ENCODE assay signal across 8 mouse cellular contexts in the genomic region with DNA sequence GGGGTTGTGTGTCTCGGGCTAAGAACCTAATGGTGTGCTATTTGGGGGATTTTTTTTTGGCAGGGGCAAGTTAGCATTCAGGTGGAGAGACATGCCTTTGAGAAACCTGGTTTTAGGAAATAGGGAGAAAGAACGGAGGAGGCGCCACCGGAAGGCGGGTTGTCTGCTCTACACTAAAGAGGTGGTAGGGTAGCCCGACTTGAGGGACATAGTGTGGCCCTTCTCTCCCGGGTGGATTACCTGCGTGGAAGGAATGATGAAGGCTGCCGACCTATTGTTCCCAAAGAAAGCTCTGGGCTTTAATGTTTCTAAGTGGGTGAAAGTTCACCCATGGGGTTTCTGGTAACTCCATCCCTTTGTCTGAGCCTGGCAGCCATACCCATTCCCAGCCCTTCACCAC. TPM values are rescaled to one million over a fixed set of nuclear protein-coding genes. Genes with fewer than 3 reads are reported as not detected.
DNase-seq lines count a peak whose midpoint lies in the region; ATAC-seq and TF ChIP-seq lines count a peak whose summit lies in the region.

No protein-coding gene starts in this region.

- H3K27ac ChIP-seq in embryonic facial prominence, embryonic 14.5 days (replicated peaks; ENCODE audit: low read depth, low read length), result peak overlapping the region; percentile 83; the same call in 1 of the 2 replicates
- peak overlapping the region; percentile 95 for H3K27ac ChIP-seq in hindbrain, embryonic 16.5 days (ENCODE audit: low read depth, low read length)
- peak overlapping the region; percentile 94 for H3K27ac ChIP-seq in midbrain, embryonic 14.5 days (replicated peaks; ENCODE audit: low read depth, low read length)

- H3K9ac ChIP-seq in embryonic facial prominence, embryonic 14.5 days (ENCODE audit: low read depth, low read length), result peak overlapping the region; percentile 90
- H3K9ac ChIP-seq in hindbrain, embryonic 16.5 days (ENCODE audit: low read depth, low read length), result peak overlapping the region; percentile 95
- H3K9ac ChIP-seq in midbrain, embryonic 14.5 days (replicated peaks; ENCODE audit: low read length), result peak overlapping the region; percentile 86

- H3K4me3 ChIP-seq in E14TG2a.4 (replicated peaks; ENCODE audit: low read length), result peak overlapping the region; percentile 89
- peak overlapping the region; percentile 92 for H3K4me3 ChIP-seq in embryonic facial prominence, embryonic 14.5 days (ENCODE audit: low read depth, low read length)
- H3K4me3 ChIP-seq in hindbrain, embryonic 16.5 days (ENCODE audit: low read length), result peak overlapping the region; percentile 87
- H3K4me3 ChIP-seq in midbrain, embryonic 14.5 days (replicated peaks; ENCODE audit: low read depth, low read length), result peak overlapping the region; percentile 84

- DNase-seq in embryo, embryonic 10.5 days (ENCODE audit: low spot score), result peak; percentile 44
- no peak for DNase-seq in embryo, embryonic 9.5 days (ENCODE audit: extremely low spot score)
- DNase-seq in embryonic facial prominence, embryonic 14.5 days (ENCODE audit: low spot score), result no peak
- peak; percentile 50 for DNase-seq in midbrain, embryonic 14.5 days

- H3K9me3 ChIP-seq in E14TG2a.4 (ENCODE audit: low read length), result no peaks in the 10 kb centered on the region
- no peaks in the 10 kb centered on the region for H3K9me3 ChIP-seq in embryonic facial prominence, embryonic 14.5 days (ENCODE audit: control insufficient read depth, low read length)
- no peaks in the 10 kb centered on the region for H3K9me3 ChIP-seq in hindbrain, embryonic 16.5 days (ENCODE audit: control insufficient read depth, low read length)
- H3K9me3 ChIP-seq in midbrain, embryonic 14.5 days (ENCODE audit: control insufficient read depth, low read length), result no peaks in the 10 kb centered on the region

- peaks cover 54% of the 10 kb centered on the region for H3K27me3 ChIP-seq in E14TG2a.4 (ENCODE audit: insufficient read depth, low read length)
- no peaks in the 10 kb centered on the region for H3K27me3 ChIP-seq in embryonic facial prominence, embryonic 14.5 days (replicated peaks; ENCODE audit: control insufficient read depth, insufficient read depth, low read length)
- H3K27me3 ChIP-seq in hindbrain, embryonic 16.5 days (replicated peaks; ENCODE audit: control insufficient read depth, insufficient read depth, low read length), result no peaks in the 10 kb centered on the region
- no peaks in the 10 kb centered on the region for H3K27me3 ChIP-seq in midbrain, embryonic 14.5 days (ENCODE audit: control insufficient read depth, insufficient read depth, low read length)

- WGBS in embryonic facial prominence, embryonic 14.5 days, result 2% methylated on average over 9 of the region's 9 CpGs
- WGBS in hindbrain, embryonic 16.5 days, result 2% methylated on average over 9 of the region's 9 CpGs
- 3% methylated on average over 9 of the region's 9 CpGs for WGBS in midbrain, embryonic 14.5 days

- peak overlapping the region; percentile 83 for H3K4me2 ChIP-seq in embryonic facial prominence, embryonic 14.5 days (ENCODE audit: low read depth, low read length)
- H3K4me2 ChIP-seq in hindbrain, embryonic 16.5 days (ENCODE audit: low read length), result peak overlapping the region; percentile 73
- H3K4me2 ChIP-seq in midbrain, embryonic 14.5 days (ENCODE audit: low read length), result peak overlapping the region; percentile 62

- no peaks in the 10 kb centered on the region for H3K36me3 ChIP-seq in E14TG2a.4 (ENCODE audit: insufficient read depth, low read length)
- H3K36me3 ChIP-seq in embryonic facial prominence, embryonic 14.5 days (ENCODE audit: control insufficient read depth, insufficient read depth, low read length), result no peaks in the 10 kb centered on the region
- no peaks in the 10 kb centered on the region for H3K36me3 ChIP-seq in hindbrain, embryonic 16.5 days (ENCODE audit: control insufficient read depth, insufficient read depth, low read length)
- H3K36me3 ChIP-seq in midbrain, embryonic 14.5 days (ENCODE audit: control insufficient read depth, insufficient read depth, low read length), result no peaks in the 10 kb centered on the region

- TF ChIP-seq CTCF in E14TG2a.4 (conservative IDR thresholded peaks at IDR 0.05; ENCODE audit: low read length), result no peak

- no peak for ATAC-seq in embryonic facial prominence, embryonic 14.5 days (ENCODE audit: low read depth)
- no peak for ATAC-seq in hindbrain, embryonic 16.5 days
- no peak for ATAC-seq in midbrain, embryonic 14.5 days (ENCODE audit: low FRiP score, low TSS enrichment)
- no peak for ATAC-seq in activated CD4-positive, CD25-positive, alpha-beta regulatory T cell, adult 4 months
- ATAC-seq in megakaryocyte progenitor cell, adult 5-6 weeks (replicated peaks; ENCODE audit: poor library complexity), result no peak

- H3K4me1 ChIP-seq in E14TG2a.4 (replicated peaks; ENCODE audit: low read depth, low read length), result peaks cover 17% of the 10 kb centered on the region
- H3K4me1 ChIP-seq in embryonic facial prominence, embryonic 14.5 days (ENCODE audit: control insufficient read depth, insufficient read depth, low read length), result peaks cover 35% of the 10 kb centered on the region
- peaks cover 19% of the 10 kb centered on the region for H3K4me1 ChIP-seq in hindbrain, embryonic 16.5 days (ENCODE audit: control insufficient read depth, insufficient read depth, low read depth, low read length)
- H3K4me1 ChIP-seq in midbrain, embryonic 14.5 days (ENCODE audit: control insufficient read depth, insufficient read depth, low read length), result peaks cover 25% of the 10 kb centered on the region

RNA-seq across cellular contexts. Expression of gene Mmd, which starts 0.9 kb away (rescaled TPM):
- polyA plus RNA-seq in embryonic facial prominence, embryonic 14.5 days (2014; fragmentation: Nextera tagmentation; extraction: Ambion mirVana), result 26.5 and 27.1 TPM in 2 replicates
- 118 and 125 TPM in 2 replicates for polyA plus RNA-seq in hindbrain, embryonic 16.5 days (2015; fragmentation: Nextera tagmentation; extraction: Ambion mirVana)
- 91.2 and 93.6 TPM in 2 replicates for polyA plus RNA-seq in midbrain, embryonic 14.5 days (2014; fragmentation: Nextera tagmentation; extraction: Ambion mirVana)
- polyA plus RNA-seq in activated CD4-positive, CD25-positive, alpha-beta regulatory T cell, adult 4 months (2017; shearing (Covaris generic)), result 10 to 100 TPM; 20.3 to 23.2 TPM
- 19.0 and 20.5 TPM in 2 replicates for total RNA-seq in megakaryocyte progenitor cell, adult 5-6 weeks (2015)
- total RNA-seq in megakaryocyte progenitor cell, adult 5-6 weeks (2017), result 16.0 and 17.7 TPM in 2 replicates

Comparison
In these comparisons a context has a peak if more than half of its experiments do, and no peak if none do; other contexts are left out.
1. DNase-seq: peak in embryo, embryonic 10.5 days (single experiment) and midbrain, embryonic 14.5 days (single experiment); none in embryo, embryonic 9.5 days (single experiment) and embryonic facial prominence, embryonic 14.5 days (single experiment).
2. Peak in every context shown above with its lines, with median percentiles within 50 percentile points of each other: H3K4me3 ChIP-seq, H3K27ac ChIP-seq, H3K4me2 ChIP-seq and H3K9ac ChIP-seq.